Mouse (Mus musculus) left cerebral cortex, postnatal 36 days (tissue): ENCODE data around the gene Cep83. TPM values are rescaled to one million over a fixed set of nuclear protein-coding genes. Genes with fewer than 3 reads are reported as not detected.
A peak's percentile ranks its signal among the peaks of the same experiment; 100 is the strongest.

Source experiments
- DNase-seq, 2 experiments: peaks; one replicate each; pipeline ENCODE4 v3.0.0; 2021 to 2022; ENCODE audit warnings: low spot score in 2 of 2, mixed read lengths in 1 of 2
- intact Hi-C: fragments of 180-260 bp; cut with DNase I; formaldehyde crosslinking; loops from one replicate; pipeline ENCODE4 v1.15.1; 2025
- total RNA-seq, 2 experiments: library from RNA; stranded (reverse); gene quantifications; 2 replicates each; pipeline ENCODE4 v1.2.3; 2021

Gene Cep83
- total RNA-seq, 2 experiments from 2014 or later, result 36.2 to 43.5 TPM

DNA sequence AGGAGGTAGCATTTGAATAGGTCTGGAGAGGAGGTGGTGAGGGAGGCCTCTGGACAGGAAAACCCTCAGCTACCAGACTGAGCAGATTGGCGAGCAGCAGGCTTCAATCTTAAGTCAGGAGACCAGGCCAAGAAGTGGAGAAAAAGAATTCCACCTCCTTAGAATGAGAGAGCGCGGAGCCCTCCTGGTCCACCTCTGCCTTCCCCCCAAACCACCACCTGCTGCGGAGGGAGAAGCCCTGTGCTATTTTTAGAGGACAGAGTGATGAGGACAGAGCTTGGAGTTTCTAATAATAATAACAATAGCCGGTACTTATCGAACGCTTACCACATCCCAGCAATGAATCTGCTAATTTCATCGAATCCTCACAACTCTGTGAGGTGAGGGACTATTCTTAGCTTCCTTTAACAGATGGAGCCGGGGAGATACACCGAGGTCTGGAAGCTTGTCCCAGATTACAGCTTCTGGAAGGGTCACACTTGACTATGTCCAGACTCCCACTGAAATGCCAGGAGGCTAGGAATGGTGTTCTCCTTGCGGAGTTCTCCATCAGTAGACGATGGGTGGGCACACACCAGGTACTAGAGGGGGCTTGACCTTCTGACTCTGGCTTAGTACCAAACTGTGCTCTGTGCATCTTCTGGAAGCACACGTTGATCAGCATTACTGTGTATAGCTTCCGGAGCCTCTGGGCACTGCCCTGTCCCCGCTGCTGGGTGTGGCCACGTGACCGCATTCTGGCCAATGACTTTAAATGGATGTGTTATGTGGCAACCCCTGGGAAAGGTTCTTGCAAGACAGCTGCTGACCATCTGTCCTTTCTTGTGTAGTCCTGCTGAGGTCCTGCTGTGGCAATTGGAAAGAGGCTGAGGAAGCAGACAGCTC lies 130.6 kb downstream of the Cep83 start:
- intact Hi-C loops, result no loop called here
- DNase-seq, result peak in 1 of 2 experiments; percentile 19

GRCm38 (mm10) chr10:94823971-94824760 lies 135.7 kb downstream of the Cep83 start:
- no peak for DNase-seq
- intact Hi-C loops, result no loop called here

- intact Hi-C loops, result loop anchor here (5.0 kb wide), 1 partner anchor 116 kb away; the partner anchor contains the start of gene Plxnc1
- no peak for DNase-seq
These were observed 137.5 kb downstream of the Cep83 start for GRCm38 (mm10) chr10:94825951-94826350.

GRCm38 (mm10) chr10:94826436-94826835 lies 138.0 kb downstream of the Cep83 start:
- intact Hi-C loops, result loop anchor here (5.0 kb wide), 1 partner anchor 116 kb away; the partner anchor contains the start of gene Plxnc1
- DNase-seq, result no peak

DNA sequence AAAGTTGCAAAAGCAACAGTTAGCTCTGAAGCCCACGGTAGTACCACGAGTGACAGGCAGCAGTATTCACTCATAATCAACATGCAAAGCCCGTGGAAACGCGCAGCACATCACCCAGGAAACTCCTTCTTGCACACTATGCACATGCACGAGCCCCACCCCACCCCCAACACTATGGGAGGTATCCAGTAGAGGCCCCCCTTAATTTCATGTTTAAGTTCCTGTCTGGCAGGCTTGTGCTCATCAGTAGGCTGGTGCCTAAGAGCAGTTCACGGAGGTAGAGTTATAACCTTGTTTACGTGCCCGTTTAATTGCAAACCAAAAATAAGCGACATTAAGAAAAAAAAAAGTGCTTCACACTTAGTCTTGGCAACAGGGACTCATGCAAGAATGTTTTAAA lies 138.9 kb downstream of the Cep83 start:
- intact Hi-C loops, result loop anchor here (5.0 kb wide), 1 partner anchor 115 kb away; the partner anchor contains the start of gene Plxnc1
- DNase-seq, result no peak

DNA sequence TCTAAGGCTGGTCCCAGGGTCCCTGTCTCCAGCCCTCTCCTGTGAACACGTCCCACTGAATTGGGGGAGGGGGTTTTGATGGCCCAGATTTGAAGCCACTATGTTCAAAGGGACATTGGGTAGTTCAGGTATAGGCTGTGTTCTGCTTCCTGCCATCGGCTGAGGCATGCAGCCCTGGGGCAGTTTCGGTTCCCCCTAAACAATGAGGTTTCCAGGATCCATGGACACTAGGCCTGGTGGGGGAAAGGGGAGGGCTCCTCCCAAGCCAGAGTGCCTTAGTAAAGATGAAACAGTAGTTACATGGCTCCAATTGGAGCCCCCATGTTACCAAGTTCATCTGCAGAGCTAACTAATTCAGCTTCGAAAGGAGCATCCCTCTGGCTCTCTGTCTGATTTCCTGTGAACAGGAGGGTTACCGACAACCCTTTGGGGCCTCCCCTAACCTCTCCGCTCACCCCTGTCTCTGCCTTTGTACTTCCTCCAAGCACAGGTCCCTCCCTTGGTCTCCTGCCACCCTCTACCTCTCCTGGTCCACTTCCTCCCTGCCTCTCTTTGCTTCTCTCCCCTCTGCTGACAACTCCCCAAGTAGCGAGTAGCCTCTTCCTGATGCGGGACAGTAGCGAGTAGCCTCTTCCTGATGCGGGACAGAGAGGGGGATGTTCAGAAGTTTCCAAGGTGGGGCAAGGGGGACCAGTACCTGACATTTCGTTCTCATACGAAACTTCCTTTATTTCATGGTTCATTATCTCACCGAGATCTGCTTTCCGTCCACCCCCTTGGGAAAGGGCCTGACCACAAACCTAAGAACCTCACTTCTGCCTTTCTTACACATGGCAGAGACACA lies 139.7 kb downstream of the Cep83 start:
- DNase-seq, result no peak
- intact Hi-C loops, result loop anchor here (5.0 kb wide), 1 partner anchor 114 kb away; the partner anchor contains the start of gene Plxnc1

- no peak for DNase-seq
These were observed 140.3 kb downstream of the Cep83 start for GRCm38 (mm10) chr10:94828734-94829230.

GRCm38 (mm10) chr10:94829407-94829806 lies 141.0 kb downstream of the Cep83 start:
- intact Hi-C loops, result loop anchor here (5.0 kb wide), 1 partner anchor 113 kb away; the partner anchor contains the start of gene Plxnc1
- peak; percentile 88 to 92 for DNase-seq

More at GRCm38 (mm10) chr10:94828734-94829230, 140.3 kb downstream of the Cep83 start:
- intact Hi-C loops, result loop anchor here (5.0 kb wide), 1 partner anchor 114 kb away; the partner anchor contains the start of gene Plxnc1

GRCm38 (mm10) chr10:94835874-94836273 lies 147.4 kb downstream of the Cep83 start:
- intact Hi-C loops, result no loop called here
- no peak for DNase-seq
